ENCODE assay signal across 13 mouse cellular contexts in genomic region chr7:144647547-144647946, GRCm38 (mm10).
DNase-seq lines count a peak whose midpoint lies in the region; ATAC-seq lines count a peak whose summit lies in the region.
"Had no signal": no experiment of that assay in that cellular context is flagged by ENCODE, and none has a peak within 500 bp of the region (broad histone marks: within the 10 kb centered on the region; RNA-seq: fewer than 3 reads in every experiment).

No protein-coding gene starts in this region.

- H3K36me3 ChIP-seq in hindbrain, embryonic 10.5 days: peaks cover 42% of the 10 kb centered on the region
- H3K36me3 ChIP-seq in hindbrain, embryonic 12.5 days: no peaks in the 10 kb centered on the region
- H3K36me3 ChIP-seq: embryonic facial prominence, embryonic 13.5 days; hindbrain, embryonic 13.5 days had no signal

- peaks cover 2% of the 10 kb centered on the region; the same call in 1 of the 2 replicates for H3K9me3 ChIP-seq in hindbrain, embryonic 10.5 days
- no peaks in the 10 kb centered on the region for H3K9me3 ChIP-seq in hindbrain, embryonic 12.5 days (replicated peaks)
- H3K9me3 ChIP-seq: embryonic facial prominence, embryonic 13.5 days; forebrain, embryonic 12.5 days; hindbrain, embryonic 13.5 days; midbrain, embryonic 12.5 days had no signal

- ATAC-seq in hindbrain, embryonic 12.5 days (ENCODE audit: low FRiP score): no peak
- ATAC-seq in megakaryocyte, adult 5-6 weeks (ENCODE audit: poor library complexity, severe bottlenecking): no peak

- no peak overlapping the region for H3K4me2 ChIP-seq in hindbrain, embryonic 12.5 days (replicated peaks)
- H3K4me2 ChIP-seq: embryonic facial prominence, embryonic 13.5 days; forebrain, embryonic 12.5 days; hindbrain, embryonic 13.5 days; midbrain, embryonic 12.5 days had no signal

- H3K27ac ChIP-seq in hindbrain, embryonic 10.5 days: peak overlapping the region; percentile 54
- H3K27ac ChIP-seq in hindbrain, embryonic 12.5 days: no peak overlapping the region
- H3K27ac ChIP-seq: embryonic facial prominence, embryonic 13.5 days; forebrain, embryonic 12.5 days; hindbrain, embryonic 13.5 days; midbrain, embryonic 12.5 days had no signal

- no peak overlapping the region for H3K9ac ChIP-seq in hindbrain, embryonic 12.5 days
- H3K9ac ChIP-seq: embryonic facial prominence, embryonic 13.5 days; forebrain, embryonic 12.5 days; hindbrain, embryonic 13.5 days; midbrain, embryonic 12.5 days had no signal

- no peak for DNase-seq in hindbrain, embryonic 10.5 days (ENCODE audit: low spot score)
- DNase-seq in Muller cell, postnatal 12 days (ENCODE audit: inconsistent ontology term): peak; percentile 10
- peak; percentile 2 for DNase-seq in NIH3T3 (ENCODE audit: low read depth)
- peak; percentile 32 to 53 for DNase-seq in cerebellum, postnatal 25 days
- no peak for DNase-seq in gastrocnemius, postnatal 4 days (ENCODE audit: low spot score in 2 of 2)
- DNase-seq: kidney, adult 9 months; right cerebral cortex, postnatal 25 days had no signal

- peaks cover 11% of the 10 kb centered on the region for H3K4me1 ChIP-seq in hindbrain, embryonic 10.5 days (replicated peaks)
- H3K4me1 ChIP-seq in hindbrain, embryonic 12.5 days: 0 out of 2 replicates have a peak, but pooled peaks cover 1% of the 10 kb centered on the region
- H3K4me1 ChIP-seq: midbrain, embryonic 12.5 days had no signal

- H3K4me3 ChIP-seq in hindbrain, embryonic 10.5 days: no peak overlapping the region
- H3K4me3 ChIP-seq in hindbrain, embryonic 12.5 days: no peak overlapping the region
- H3K4me3 ChIP-seq: embryonic facial prominence, embryonic 13.5 days; forebrain, embryonic 12.5 days; hindbrain, embryonic 13.5 days; midbrain, embryonic 12.5 days had no signal

- H3K27me3 ChIP-seq in hindbrain, embryonic 10.5 days (ENCODE audit: insufficient read depth, poor library complexity, severe bottlenecking): peaks cover 37% of the 10 kb centered on the region
- peaks cover 24% of the 10 kb centered on the region for H3K27me3 ChIP-seq in hindbrain, embryonic 12.5 days
- H3K27me3 ChIP-seq: embryonic facial prominence, embryonic 13.5 days had no signal

- 85% methylated on average over 5 of the region's 5 CpGs for WGBS in hindbrain, embryonic 10.5 days
- 79% methylated on average over 5 of the region's 5 CpGs for WGBS in hindbrain, embryonic 12.5 days

Comparison
In these comparisons a context has a peak if more than half of its experiments do, and no peak if none do; other contexts are left out.
1. DNase-seq: peak in Muller cell, postnatal 12 days (single experiment), NIH3T3 (single experiment) and cerebellum, postnatal 25 days (2 of 2); none in hindbrain, embryonic 10.5 days (single experiment) and gastrocnemius, postnatal 4 days (0 of 2).